Mouse (Mus musculus) midbrain, embryonic 13.5 days (tissue): ENCODE measurements around the gene Cyp2u1. TPM values are rescaled to one million over a fixed set of nuclear protein-coding genes. Genes with fewer than 3 reads are reported as not detected.

Experiments used
- ATAC-seq: fragments of 200-750 bp; cut with Nextera tagmentation; 2 replicates; pipeline ENCODE4 v1.8.0; 2017; ENCODE audit warnings: mild to moderate bottlenecking, moderate TSS enrichment, moderate library complexity
- H3K27ac ChIP-seq: fragments of 300-500 bp; sonication (generic); 2 replicates; pipeline ENCODE4 v1.5.1; 2015; ENCODE audit warnings: inconsistent platforms, mild to moderate bottlenecking, moderate library complexity
- H3K27me3 ChIP-seq: fragments of 300-500 bp; sonication (generic); 2 replicates; pipeline ENCODE4 v1.6.1; 2015; ENCODE audit warnings: mild to moderate bottlenecking, inconsistent platforms
- H3K36me3 ChIP-seq: fragments of 300-500 bp; sonication (generic); 2 replicates; pipeline ENCODE4 v1.6.1; 2015; ENCODE audit warnings: mild to moderate bottlenecking, inconsistent platforms
- H3K4me1 ChIP-seq: fragments of 300-500 bp; sonication (generic); replicated peaks from 2 replicates; pipeline ENCODE4 v1.6.1; 2015; ENCODE audit warnings: inconsistent platforms
- H3K4me2 ChIP-seq: fragments of 300-500 bp; sonication (generic); replicated peaks from 2 replicates; pipeline ENCODE4 v1.6.1; 2015; ENCODE audit warnings: moderate library complexity, mild to moderate bottlenecking, inconsistent platforms
- H3K4me3 ChIP-seq: fragments of 300-500 bp; sonication (generic); replicated peaks from 2 replicates; pipeline ENCODE4 v1.5.1; 2015; ENCODE audit warnings: mild to moderate bottlenecking, inconsistent platforms
- H3K9ac ChIP-seq: fragments of 300-500 bp; sonication (generic); replicated peaks from 2 replicates; pipeline ENCODE4 v1.6.1; 2015; ENCODE audit warnings: mild to moderate bottlenecking, inconsistent platforms
- H3K9me3 ChIP-seq: fragments of 300-500 bp; sonication (generic); 2 replicates; pipeline ENCODE4 v1.6.1; 2016; ENCODE audit warnings: mild to moderate bottlenecking, inconsistent platforms
- WGBS: fragments of 180-500 bp; shearing (Covaris S2); methylation state at CpG from one replicate; pipeline ENCODE4 v1.1.7; 2015; 5-methylcytosine and 5-hydroxymethylcytosine counted together
- polyA plus RNA-seq: library from polyadenylated mRNA; unstranded; fragments of >200 nt; fragmentation: Nextera tagmentation; extraction: Ambion mirVana; gene quantifications from 2 replicates; pipeline ENCODE4 v1.2.1, GENCODE M21; 2015

The Cyp2u1 gene
- polyA plus RNA-seq, 1 experiment from 2014 or later: 4.8 TPM

DNA sequence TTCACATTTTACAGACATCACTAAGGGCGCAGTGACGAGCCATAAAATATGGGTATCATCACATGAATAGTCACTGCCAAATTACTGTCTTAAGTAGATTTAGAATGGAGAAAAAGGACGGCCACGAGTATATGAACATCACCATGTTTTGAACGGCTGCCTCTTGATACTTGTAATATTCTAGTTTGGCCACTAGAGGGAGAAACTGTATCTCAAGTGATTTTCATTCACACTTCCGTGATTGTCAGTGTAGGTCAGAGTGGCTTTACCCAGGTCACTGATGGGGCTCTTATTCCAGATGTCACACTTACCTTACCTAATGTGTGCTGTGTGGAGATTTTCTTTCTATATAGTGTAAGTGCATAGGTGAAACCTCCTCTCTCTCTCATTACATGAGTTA is 3.1 kb downstream of the Cyp2u1 start:
- H3K36me3 ChIP-seq: 0 out of 2 replicates have a peak, but pooled peaks cover 4% of the 10 kb centered on the region
- 8% methylated on average over 6 of the region's 6 CpGs for WGBS
- H3K27me3 ChIP-seq: peaks cover 12% of the 10 kb centered on the region; the same call in 1 of the 2 replicates
- no peak overlapping the region for H3K9ac ChIP-seq
- no peaks in the 10 kb centered on the region for H3K9me3 ChIP-seq
- no peak for ATAC-seq
- H3K4me1 ChIP-seq: peaks cover 9% of the 10 kb centered on the region; the same call in 1 of the 2 replicates
- no peak overlapping the region for H3K27ac ChIP-seq
- H3K4me2 ChIP-seq: no peak overlapping the region
- H3K4me3 ChIP-seq: no peak overlapping the region

DNA sequence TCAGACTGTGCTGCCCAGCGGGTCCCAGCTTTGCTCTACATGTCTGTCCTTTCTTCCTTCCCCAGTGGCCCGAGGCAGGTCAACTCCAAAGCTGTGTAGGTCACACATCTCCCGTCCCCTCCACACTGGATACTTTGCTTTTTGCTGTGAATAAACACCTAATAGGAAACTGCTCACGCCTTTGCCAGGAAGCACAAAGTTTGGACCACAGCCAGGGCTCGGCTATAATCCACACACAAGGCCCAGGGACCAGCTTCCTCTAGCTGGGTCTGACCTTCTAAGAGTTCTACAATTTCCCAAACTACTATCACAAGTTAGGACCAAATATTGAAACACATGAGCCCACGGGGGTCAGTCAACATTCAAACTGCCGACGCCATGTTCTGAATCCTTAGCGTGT is 3.9 kb downstream of the Cyp2u1 start:
- Histone ChIP-seq H3K4me2 (no peak overlapping the region), H3K9me3 (no peaks in the 10 kb centered on the region), H3K36me3 (0 out of 2 replicates have a peak, but pooled peaks cover 4% of the 10 kb centered on the region), H3K4me3 (no peak overlapping the region), H3K4me1 (peaks cover 9% of the 10 kb centered on the region; the same call in 1 of the 2 replicates), H3K9ac (no peak overlapping the region), H3K27me3 (peaks cover 10% of the 10 kb centered on the region; the same call in 1 of the 2 replicates), H3K27ac (no peak overlapping the region)
- no peak for ATAC-seq
- 83% methylated on average over 9 of the region's 9 CpGs for WGBS

DNA sequence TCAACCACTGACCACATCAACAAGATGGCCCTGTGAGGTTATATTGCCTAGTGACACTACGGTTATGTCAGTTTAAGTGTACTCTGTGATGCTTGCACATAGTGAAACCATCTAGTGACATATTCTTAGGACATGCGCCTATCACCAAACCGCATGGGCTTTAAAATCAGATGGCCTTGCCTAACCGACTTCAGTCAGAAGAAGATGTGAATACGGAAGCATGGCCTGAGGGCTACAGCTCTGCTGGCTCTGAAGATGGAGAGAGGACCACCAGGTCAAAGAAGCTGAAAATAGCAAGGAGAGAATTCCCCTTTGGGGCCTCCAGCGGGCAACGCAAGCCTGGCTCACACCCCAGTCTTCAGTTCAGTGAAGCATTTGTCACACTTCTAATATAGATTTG is 6.1 kb downstream of the Cyp2u1 start:
- Histone ChIP-seq H3K27ac (no peak overlapping the region), H3K4me2 (no peak overlapping the region), H3K27me3 (0 out of 2 replicates have a peak, but pooled peaks cover 6% of the 10 kb centered on the region), H3K4me3 (no peak overlapping the region), H3K36me3 (0 out of 2 replicates have a peak, but pooled peaks cover 4% of the 10 kb centered on the region), H3K9ac (no peak overlapping the region), H3K4me1 (peaks cover 5% of the 10 kb centered on the region; the same call in 1 of the 2 replicates), H3K9me3 (no peaks in the 10 kb centered on the region)
- ATAC-seq: no peak
- WGBS: 90% methylated on average over 7 of the region's 7 CpGs

DNA sequence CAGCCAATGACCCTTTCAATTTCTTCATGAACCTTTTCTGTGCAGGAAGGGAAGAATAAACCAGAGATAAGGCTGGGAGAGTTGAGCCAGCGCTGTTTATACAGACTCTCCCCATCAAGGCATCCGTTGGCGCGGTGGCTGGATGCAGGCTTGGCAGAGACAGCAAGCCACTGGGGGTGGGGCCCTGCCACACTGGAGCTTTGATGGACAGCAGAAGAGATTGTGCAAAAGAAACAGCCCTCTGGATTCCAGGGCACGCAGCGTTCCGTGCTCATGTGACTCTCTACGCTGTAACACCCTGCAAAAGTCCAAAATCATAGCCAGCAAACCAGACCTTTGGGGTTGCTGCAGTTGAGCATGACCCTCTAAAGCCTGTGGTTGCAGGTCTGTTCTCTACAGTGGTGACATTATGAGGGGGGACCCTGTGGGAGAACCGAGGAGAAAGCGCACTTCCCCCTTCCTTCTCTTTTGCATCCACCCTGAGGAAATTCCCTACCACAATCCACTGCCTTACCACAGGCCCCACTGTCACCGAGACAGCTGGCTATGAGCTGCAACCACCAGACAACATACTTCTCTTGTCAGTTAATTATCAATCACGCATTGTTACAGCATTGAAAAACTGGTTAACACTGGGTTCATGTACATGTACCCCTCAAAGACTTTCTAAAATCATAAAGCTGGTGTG is 7.4 kb downstream of the Cyp2u1 start:
- Histone ChIP-seq H3K36me3 (0 out of 2 replicates have a peak, but pooled peaks cover 4% of the 10 kb centered on the region), H3K27me3 (no peaks in the 10 kb centered on the region), H3K4me2 (no peak overlapping the region), H3K9ac (no peak overlapping the region), H3K27ac (no peak overlapping the region), H3K4me1 (no peaks in the 10 kb centered on the region), H3K4me3 (no peak overlapping the region), H3K9me3 (no peaks in the 10 kb centered on the region)
- no peak for ATAC-seq
- 85% methylated on average over 12 of the region's 12 CpGs for WGBS

DNA sequence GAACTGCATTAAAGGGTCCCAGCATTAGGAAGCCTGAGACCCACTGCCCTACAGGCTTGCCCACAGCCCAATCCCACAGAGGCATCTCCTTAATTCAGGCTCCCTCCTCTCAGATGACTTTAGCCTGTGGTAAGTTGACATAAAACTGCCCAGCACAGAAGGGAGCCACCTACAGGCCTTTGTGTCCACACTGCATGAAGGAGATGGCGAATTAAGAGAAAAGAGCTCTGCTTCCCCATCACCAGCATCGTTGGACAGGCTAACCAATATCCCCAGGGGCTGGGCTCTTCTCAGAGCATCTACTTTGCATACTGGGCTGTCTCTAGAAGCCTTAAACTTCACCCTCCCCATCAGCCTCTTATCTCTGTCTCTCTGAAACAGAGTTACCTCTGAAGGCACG is 8.5 kb downstream of the Cyp2u1 start:
- no peaks in the 10 kb centered on the region for H3K9me3 ChIP-seq
- no peak overlapping the region for H3K4me2 ChIP-seq
- H3K27ac ChIP-seq: no peak overlapping the region
- no peak overlapping the region for H3K4me3 ChIP-seq
- no peaks in the 10 kb centered on the region for H3K27me3 ChIP-seq
- H3K4me1 ChIP-seq: no peaks in the 10 kb centered on the region
- WGBS: 59% methylated on average over 3 of the region's 3 CpGs
- ATAC-seq: no peak
- H3K9ac ChIP-seq: no peak overlapping the region
- H3K36me3 ChIP-seq: 0 out of 2 replicates have a peak, but pooled peaks cover 4% of the 10 kb centered on the region

DNA sequence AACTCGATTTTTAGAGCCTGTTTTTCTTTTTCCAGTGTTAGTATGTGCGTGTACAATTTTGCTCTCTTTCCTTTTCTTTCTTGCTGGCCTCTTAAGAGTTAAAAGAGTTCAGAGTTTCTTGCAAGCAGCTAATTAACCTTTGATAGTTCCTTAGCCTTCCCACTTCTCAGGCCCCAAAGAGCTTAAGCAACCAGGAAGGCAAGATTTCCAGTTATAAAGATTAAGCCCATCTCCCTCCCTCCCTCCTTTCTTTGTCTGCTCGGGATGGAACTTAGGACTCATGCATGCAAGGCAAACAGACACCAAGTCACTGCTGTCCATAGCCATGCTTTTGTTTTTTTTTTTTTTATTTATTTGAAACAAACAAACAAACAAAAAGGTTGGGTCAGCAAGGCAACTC is 10.1 kb downstream of the Cyp2u1 start:
- Histone ChIP-seq H3K27me3 (no peaks in the 10 kb centered on the region), H3K9ac (no peak overlapping the region), H3K27ac (no peak overlapping the region), H3K4me1 (no peaks in the 10 kb centered on the region), H3K9me3 (no peaks in the 10 kb centered on the region), H3K36me3 (0 out of 2 replicates have a peak, but pooled peaks cover 4% of the 10 kb centered on the region), H3K4me2 (no peak overlapping the region), H3K4me3 (no peak overlapping the region)
- no peak for ATAC-seq
- 49% methylated on average over 3 of the region's 3 CpGs for WGBS

DNA sequence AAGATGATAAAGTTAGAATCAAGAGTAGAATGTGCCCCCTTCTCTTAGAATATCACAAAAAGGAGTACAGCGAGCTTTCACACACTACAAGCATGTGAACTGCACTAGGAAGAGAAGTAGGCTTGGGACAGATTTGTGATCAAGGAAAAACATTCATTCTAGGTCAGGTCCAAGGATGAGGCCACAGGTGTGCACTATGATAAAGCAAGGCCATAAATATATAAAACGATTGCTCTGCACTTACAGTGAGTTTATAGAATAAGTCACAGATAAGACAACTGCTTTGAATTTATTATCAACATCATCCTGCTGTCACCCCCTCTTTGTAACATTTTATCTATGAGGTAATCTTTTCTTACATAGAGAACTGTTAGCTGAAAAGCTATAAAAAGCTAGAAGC is 10.7 kb downstream of the Cyp2u1 start:
- no peak overlapping the region for H3K9ac ChIP-seq
- H3K36me3 ChIP-seq: 0 out of 2 replicates have a peak, but pooled peaks cover 4% of the 10 kb centered on the region
- no peak overlapping the region for H3K27ac ChIP-seq
- no peak for ATAC-seq
- no peak overlapping the region for H3K4me2 ChIP-seq
- H3K4me1 ChIP-seq: no peaks in the 10 kb centered on the region
- no peaks in the 10 kb centered on the region for H3K27me3 ChIP-seq
- WGBS: 94% methylated on average over 2 of the region's 2 CpGs
- H3K9me3 ChIP-seq: no peaks in the 10 kb centered on the region
- H3K4me3 ChIP-seq: no peak overlapping the region

DNA sequence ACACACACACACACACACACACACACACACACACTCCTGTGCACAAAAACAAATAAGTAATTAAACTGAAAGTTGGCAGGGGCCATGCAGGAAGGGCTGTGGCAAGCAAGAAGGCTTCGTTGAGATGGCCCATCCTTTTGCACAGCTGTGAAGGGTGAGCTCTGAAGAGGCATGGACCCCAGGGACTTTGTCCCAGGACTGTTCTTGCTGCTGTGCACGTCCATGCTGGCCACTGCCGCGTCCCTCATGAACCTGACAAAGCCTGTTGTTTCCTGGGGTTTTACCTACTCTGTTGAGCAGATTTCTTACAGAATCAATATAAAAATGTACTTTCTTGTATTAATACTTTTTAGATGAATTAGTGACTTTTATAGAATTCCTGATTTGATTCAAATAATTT is 11.1 kb downstream of the Cyp2u1 start:
- Histone ChIP-seq H3K9ac (no peak overlapping the region), H3K4me2 (no peak overlapping the region), H3K4me3 (no peak overlapping the region), H3K9me3 (no peaks in the 10 kb centered on the region), H3K27ac (no peak overlapping the region), H3K27me3 (no peaks in the 10 kb centered on the region), H3K4me1 (no peaks in the 10 kb centered on the region), H3K36me3 (0 out of 2 replicates have a peak, but pooled peaks cover under 1% of the 10 kb centered on the region)
- WGBS: 87% methylated on average over 4 of the region's 4 CpGs
- no peak for ATAC-seq

DNA sequence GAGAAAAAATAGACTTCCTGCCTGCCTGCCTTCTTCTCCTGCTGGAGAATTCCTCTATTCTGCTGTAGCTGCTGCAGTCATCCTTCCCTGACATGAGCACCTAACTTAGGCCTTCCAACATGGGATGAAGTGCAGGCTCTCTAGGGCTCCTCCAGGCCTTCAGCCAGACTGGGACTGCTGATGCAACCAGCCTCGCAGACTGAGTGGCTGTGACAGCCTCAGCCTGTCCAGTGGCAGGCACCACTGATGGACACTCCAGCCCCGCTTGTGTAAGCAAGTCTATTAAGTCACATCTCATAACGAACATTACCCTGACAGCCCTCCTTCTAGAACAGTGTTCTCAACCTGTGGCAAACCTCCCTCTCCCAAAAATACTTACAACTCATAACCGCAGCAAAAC is 28.9 kb downstream of the Cyp2u1 start:
- Histone ChIP-seq H3K4me2 (no peak overlapping the region), H3K4me3 (no peak overlapping the region), H3K36me3 (no peaks in the 10 kb centered on the region), H3K27ac (no peak overlapping the region), H3K9me3 (no peaks in the 10 kb centered on the region; the same call in 1 of the 2 replicates), H3K4me1 (peaks cover 26% of the 10 kb centered on the region), H3K27me3 (no peaks in the 10 kb centered on the region), H3K9ac (no peak overlapping the region)
- WGBS: 90% methylated on average over 4 of the region's 4 CpGs
- ATAC-seq: no peak

DNA sequence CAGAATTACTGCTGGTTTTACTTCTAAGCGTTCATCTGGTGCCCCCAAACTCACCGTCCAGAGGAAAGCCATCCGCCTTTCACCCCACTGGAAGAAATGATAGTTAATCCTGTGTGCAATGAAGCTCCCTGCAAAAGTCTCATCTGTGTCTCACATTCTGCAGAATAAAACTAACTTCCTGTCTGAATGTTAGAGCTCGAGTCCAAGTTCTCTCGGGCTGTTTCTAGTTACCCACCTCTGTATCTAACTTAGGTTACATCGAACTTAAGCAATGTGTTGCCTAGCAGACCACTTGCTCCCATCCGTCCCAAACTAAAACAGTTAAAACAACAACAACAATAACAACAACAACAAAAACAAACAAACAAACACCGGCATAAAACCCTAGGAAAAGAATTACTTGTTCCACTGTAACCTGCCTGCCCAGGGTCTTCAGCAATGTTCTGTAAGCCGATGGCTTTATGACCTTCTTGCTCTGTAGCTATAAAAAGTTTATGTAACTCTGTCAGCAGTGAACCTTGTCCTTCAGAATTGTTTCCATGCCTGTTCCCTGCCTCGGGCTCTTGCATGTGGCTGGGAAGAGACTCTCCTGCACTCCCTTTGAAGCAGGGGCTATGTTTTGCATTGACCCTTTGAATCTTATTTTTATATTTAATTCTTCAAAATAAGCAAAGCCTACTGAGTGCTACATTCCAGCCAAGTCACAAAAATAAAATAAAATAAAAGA is 30.5 kb downstream of the Cyp2u1 start:
- H3K4me1 ChIP-seq: peaks cover 27% of the 10 kb centered on the region
- no peak for ATAC-seq
- H3K27me3 ChIP-seq: no peaks in the 10 kb centered on the region
- H3K4me2 ChIP-seq: peak overlapping the region; percentile 89
- H3K4me3 ChIP-seq: peak overlapping the region; percentile 72
- no peak overlapping the region for H3K27ac ChIP-seq
- H3K9ac ChIP-seq: no peak overlapping the region; the same call in 1 of the 2 replicates
- H3K9me3 ChIP-seq: no peaks in the 10 kb centered on the region
- H3K36me3 ChIP-seq: no peaks in the 10 kb centered on the region
- 64% methylated on average over 10 of the region's 10 CpGs for WGBS

DNA sequence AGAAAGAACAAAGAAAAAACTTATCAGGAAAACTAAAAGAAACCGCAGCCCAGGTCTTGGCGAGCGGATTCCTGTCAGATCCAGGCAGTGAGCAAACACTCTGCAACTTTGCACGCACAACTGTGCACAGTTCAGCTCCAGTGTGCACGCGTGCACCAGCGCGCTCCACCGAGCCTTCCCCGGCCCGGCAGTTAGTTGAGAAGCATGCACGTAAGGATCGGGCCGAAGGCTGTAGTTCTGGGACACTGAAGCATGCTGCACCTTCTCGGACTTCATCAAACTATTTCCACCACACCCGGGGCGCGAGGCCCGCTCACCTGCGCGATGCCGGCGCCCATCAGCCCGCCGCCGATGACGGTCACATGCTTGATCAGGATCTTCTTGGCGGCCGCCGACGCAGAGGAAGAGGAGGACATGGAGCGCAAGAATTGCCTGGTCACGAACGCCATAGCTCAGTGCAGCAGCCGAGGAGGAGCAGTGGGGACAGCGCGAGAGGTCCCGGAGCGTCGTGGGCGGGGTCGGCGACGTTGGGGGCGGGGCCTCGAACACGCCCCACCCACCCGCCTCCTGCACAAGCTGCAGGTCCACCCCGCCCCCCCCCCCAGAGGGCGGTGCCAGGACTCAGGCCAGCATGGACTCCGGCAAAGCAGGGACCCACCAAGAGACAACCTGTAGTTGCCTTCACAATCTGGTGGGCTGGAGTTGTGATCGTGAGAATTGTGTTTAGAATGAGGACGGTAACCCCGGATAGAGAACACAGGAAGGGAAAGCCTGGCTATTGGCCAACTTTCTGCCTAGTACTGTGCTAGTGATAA is 31.3 kb downstream of the Cyp2u1 start, which contains the start of gene Hadh:
Gene Hadh (minus strand): TSS at position 543 of the 815 bp plus-strand sequence.
- Histone ChIP-seq H3K9me3 (no peaks in the 10 kb centered on the region), H3K36me3 (no peaks in the 10 kb centered on the region), H3K4me2 (peak within 1 kb of the TSS; percentile 89), H3K4me1 (peaks cover 27% of the 10 kb centered on the region), H3K4me3 (peak within 1 kb of the TSS; percentile 72), H3K27me3 (no peaks in the 10 kb centered on the region), H3K9ac (peak within 1 kb of the TSS; percentile 67), H3K27ac (peak within 1 kb of the TSS; percentile 51; the same call in 1 of the 2 replicates)
- ATAC-seq: peak; percentile 96
- WGBS: under 1% methylated on average over 54 of the region's 54 CpGs
